Mouse (Mus musculus) megakaryocyte, embryonic 14.5 days (primary cell): ENCODE measurements at regions not wholly inside any gene's neighbourhood (a gene's known extent, or its start where the extent isn't known, plus 50 kb on each side); places are given as distances from the start of the nearest gene placed in this dataset.

Source experiments
- FLI1 ChIP-seq: IDR thresholded peaks from 2 replicates; pipeline ENCODE4 v1.6.1; 2012; ENCODE audit warnings: low read length, inconsistent platforms, mixed read lengths
- GATA1 ChIP-seq: IDR thresholded peaks from 3 replicates; pipeline ENCODE4 v1.6.1; 2012; ENCODE audit warnings: mixed read lengths, low read length, inconsistent platforms, borderline replicate concordance

DNA sequence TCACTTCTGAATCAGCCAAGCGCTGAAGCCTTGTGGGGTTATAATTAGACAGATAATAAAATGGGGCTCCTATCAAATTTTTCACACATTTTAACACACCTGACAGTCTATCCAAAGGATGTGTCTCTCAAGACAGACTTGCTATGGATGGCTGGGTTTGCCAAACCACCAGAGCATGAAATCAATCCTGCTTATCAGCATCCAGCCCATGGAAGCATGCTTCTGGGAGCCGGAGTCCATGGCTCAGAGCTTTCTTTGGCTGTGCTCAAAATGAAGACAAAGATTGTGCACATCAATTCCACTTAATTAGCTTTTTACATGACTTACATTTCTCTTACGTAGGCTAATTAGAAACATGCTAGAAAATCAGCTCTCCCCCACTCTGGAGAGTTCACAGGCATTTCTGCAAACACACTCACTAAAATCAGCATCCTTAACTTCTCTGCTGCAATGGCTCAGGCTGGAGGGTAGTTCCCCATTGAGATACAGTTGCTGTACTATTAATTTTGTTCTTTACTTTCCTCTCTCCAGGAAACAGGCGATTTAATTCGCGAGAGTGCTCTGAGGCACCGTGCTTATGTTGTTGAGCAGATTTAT, 135.6 kb downstream of the Fam174a start:
- no peak for TF ChIP-seq FLI1
- TF ChIP-seq GATA1, result no peak
